Mouse (Mus musculus) kidney, adult 10 weeks (tissue): ENCODE data around the gene Gm10318. TPM values are rescaled to one million over a fixed set of nuclear protein-coding genes. Genes with fewer than 3 reads are reported as not detected.

ENCODE experiments used
- polyA plus RNA-seq: library from polyadenylated mRNA; stranded (reverse); fragments of 350-450 nt; fragmentation: Illumina TruSeq; extraction: RNeasy Lipid Tissue Mini Kit (QIAGEN cat#74804); gene quantifications from one replicate; pipeline ENCODE4 v1.2.3, GENCODE M21; 2014; ENCODE audit warnings: low read depth, low replicate concordance

Gene Gm10318
- polyA plus RNA-seq = not detected

GRCm38 (mm10) chr10:77852559-77852958 lies at the start of gene Gm10318:
Gm10318 (plus strand) TSS chr10:77852859.

GRCm38 (mm10) chr10:77811743-77812142 lies 40.9 kb upstream of the Gm10318 start, which contains the start of gene Gm9507:
Gm9507 (minus strand) TSS chr10:77811843.

GRCm38 (mm10) chr10:77814382-77814781 lies 38.3 kb upstream of the Gm10318 start, which contains the start of gene Gm2696:
Gm2696 (plus strand) TSS chr10:77814682.

GRCm38 (mm10) chr10:77826951-77827350 lies 25.7 kb upstream of the Gm10318 start, which contains the start of gene Krtap10-4:
Krtap10-4 (minus strand) TSS chr10:77827095.

GRCm38 (mm10) chr10:77835647-77836046 lies 17.0 kb upstream of the Gm10318 start, which contains the start of gene Krtap10-10:
Krtap10-10 (plus strand) TSS chr10:77835947.

GRCm38 (mm10) chr10:77846503-77846902 lies 6.2 kb upstream of the Gm10318 start, which contains the start of gene Gm36176:
Gm36176 (plus strand) TSS chr10:77846803.

GRCm38 (mm10) chr10:77861675-77862074 lies 9.0 kb downstream of the Gm10318 start, which contains the start of gene Gm3285:
Gm3285 (plus strand) TSS chr10:77861975.

GRCm38 (mm10) chr10:77902211-77902893 lies 49.7 kb downstream of the Gm10318 start, which contains the start of gene Lrrc3:
Lrrc3 (minus strand) TSS chr10:77902536.

Other genes starting within 250 kb of the Gm10318 start
- 77.9 TPM for gene Sumo3, start 246.8 kb upstream of the Gm10318 start, polyA plus RNA-seq
- gene Gm49325, start 246.7 kb upstream of the Gm10318 start, polyA plus RNA-seq = not detected
- gene Ube2g2, start 230.6 kb upstream of the Gm10318 start, polyA plus RNA-seq = 6.5 TPM
- gene Tspear, start 166.3 kb upstream of the Gm10318 start, polyA plus RNA-seq = not detected
- gene Gm19402, start 162.1 kb upstream of the Gm10318 start, polyA plus RNA-seq = not detected
- gene Gm9508, start 155.6 kb upstream of the Gm10318 start, polyA plus RNA-seq = not detected
- not detected for gene Gm10272, start 146.2 kb upstream of the Gm10318 start, polyA plus RNA-seq
- gene Gm10024, start 141.4 kb upstream of the Gm10318 start, polyA plus RNA-seq = not detected
- gene Gm10142, start 137.1 kb upstream of the Gm10318 start, polyA plus RNA-seq = not detected
- gene Krtap12-1, start 132.3 kb upstream of the Gm10318 start, polyA plus RNA-seq = not detected
- not detected for gene Gm10100, start 126.4 kb upstream of the Gm10318 start, polyA plus RNA-seq
- gene Gm18596, start 110.2 kb upstream of the Gm10318 start, polyA plus RNA-seq = not detected
- gene Gm9736, start 101.5 kb upstream of the Gm10318 start, polyA plus RNA-seq = not detected
- not detected for gene Gm3233, start 93.2 kb upstream of the Gm10318 start, polyA plus RNA-seq
- gene Gm3238, start 81.5 kb upstream of the Gm10318 start, polyA plus RNA-seq = not detected
- not detected for gene Gm7138, start 75.9 kb upstream of the Gm10318 start, polyA plus RNA-seq
- gene Gm3250, start 70.3 kb upstream of the Gm10318 start, polyA plus RNA-seq = not detected
- not detected for gene Gm7137, start 64.7 kb upstream of the Gm10318 start, polyA plus RNA-seq
- not detected for gene Gm9639, start 57.8 kb upstream of the Gm10318 start, polyA plus RNA-seq
- gene Gm19668, start 53.7 kb upstream of the Gm10318 start, polyA plus RNA-seq = not detected
- gene Gm9507, start 41.0 kb upstream of the Gm10318 start, polyA plus RNA-seq = not detected
- not detected for gene Gm2696, start 38.2 kb upstream of the Gm10318 start, polyA plus RNA-seq
- not detected for gene Krtap10-4, start 25.8 kb upstream of the Gm10318 start, polyA plus RNA-seq
- not detected for gene Krtap10-10, start 16.9 kb upstream of the Gm10318 start, polyA plus RNA-seq
- not detected for gene Gm36176, start 6.1 kb upstream of the Gm10318 start, polyA plus RNA-seq
- not detected for gene Gm3285, start 9.1 kb downstream of the Gm10318 start, polyA plus RNA-seq
- 2.5 TPM for gene Lrrc3, start 49.7 kb downstream of the Gm10318 start, polyA plus RNA-seq
- gene Trpm2, start 117.7 kb downstream of the Gm10318 start, polyA plus RNA-seq = not detected
- 2.7 TPM for gene 1810043G02Rik, start 125.7 kb downstream of the Gm10318 start, polyA plus RNA-seq
- gene Pfkl, start 157.2 kb downstream of the Gm10318 start, polyA plus RNA-seq = 1.4 TPM
- not detected for gene Dnmt3l, start 189.1 kb downstream of the Gm10318 start, polyA plus RNA-seq
- not detected for gene Aire, start 190.8 kb downstream of the Gm10318 start, polyA plus RNA-seq
- gene Icosl, start 216.4 kb downstream of the Gm10318 start, polyA plus RNA-seq = 4.0 TPM